Mouse (Mus musculus): ENCODE measurements around the gene Clec4b2.

GRCm38 (mm10) chr6:123211726-123212125 is 39.0 kb downstream of the Clec4b2 start:
- TF ChIP-seq CTCF (IDR thresholded peaks at IDR 0.05; ENCODE audit: low read depth) (no peak), EP300 (optimal IDR thresholded peaks at IDR 0.05) (no peak)

All from stomach, postnatal 0 days (tissue).